Mouse (Mus musculus) embryonic facial prominence, embryonic 11.5 days (tissue): ENCODE data around the gene Dact2. TPM values are rescaled to one million over a fixed set of nuclear protein-coding genes. Genes with fewer than 3 reads are reported as not detected.

Experiments
- ATAC-seq: fragments of 200-750 bp; cut with Nextera tagmentation; replicated peaks from 2 replicates; pipeline ENCODE4 v1.8.0; 2017; ENCODE audit warnings: low read depth; ENCODE audit not compliant: insufficient number of reproducible peaks, low FRiP score, low TSS enrichment
- DNase-seq: peaks from one replicate; pipeline ENCODE4 v3.0.0-alpha.2; 2015; ENCODE audit warnings: low spot score
- H3K27ac ChIP-seq: fragments of 300-500 bp; sonication (generic); replicated peaks from 2 replicates; pipeline ENCODE4 v1.5.1; 2014; ENCODE audit warnings: mild to moderate bottlenecking, low read depth, low read length, control low read depth
- H3K27me3 ChIP-seq: fragments of 300-500 bp; sonication (generic); 2 replicates; pipeline ENCODE4 v1.6.1; 2014; ENCODE audit warnings: mild to moderate bottlenecking, low read length, moderate library complexity, mixed read lengths; ENCODE audit not compliant: control insufficient read depth, insufficient read depth
- H3K36me3 ChIP-seq: fragments of 300-500 bp; sonication (generic); replicated peaks from 2 replicates; pipeline ENCODE4 v1.6.1; 2014; ENCODE audit warnings: low read depth, mild to moderate bottlenecking, low read length, moderate library complexity, mixed read lengths; ENCODE audit not compliant: control insufficient read depth, insufficient read depth
- H3K4me1 ChIP-seq: fragments of 300-500 bp; sonication (generic); 2 replicates; pipeline ENCODE4 v1.6.1; 2014; ENCODE audit warnings: low read length, mixed read lengths; ENCODE audit not compliant: control insufficient read depth, insufficient read depth
- H3K4me2 ChIP-seq: fragments of 300-500 bp; sonication (generic); 2 replicates; pipeline ENCODE4 v1.6.1; 2014; ENCODE audit warnings: low read depth, mild to moderate bottlenecking, control low read depth, low read length, moderate library complexity
- H3K4me3 ChIP-seq: fragments of 300-500 bp; sonication (generic); 2 replicates; pipeline ENCODE4 v1.5.1; 2014; ENCODE audit warnings: low read depth, low read length, control low read depth
- H3K9ac ChIP-seq: fragments of 300-500 bp; sonication (generic); replicated peaks from 2 replicates; pipeline ENCODE4 v1.6.1; 2014; ENCODE audit warnings: mild to moderate bottlenecking, control low read depth, low read length
- H3K9me3 ChIP-seq: fragments of 300-500 bp; sonication (generic); replicated peaks from 2 replicates; pipeline ENCODE4 v1.6.1; 2016; ENCODE audit warnings: mild to moderate bottlenecking, low read length, inconsistent platforms, mixed read lengths; ENCODE audit not compliant: control insufficient read depth
- WGBS: fragments of 180-500 bp; shearing (Covaris S2); extraction: QIAGEN DNeasy Blood & Tissue Kit; methylation state at CpG from one replicate; pipeline ENCODE4 v1.1.7; 2014; 5-methylcytosine and 5-hydroxymethylcytosine counted together
- polyA plus RNA-seq: library from polyadenylated mRNA; unstranded; fragments of >200 nt; fragmentation: Nextera tagmentation; extraction: Ambion mirVana; gene quantifications from 2 replicates; pipeline ENCODE4 v1.2.1, GENCODE M21; 2014

Dact2 gene
- polyA plus RNA-seq, 1 experiment from 2014 or later = 1.1 TPM

DNA sequence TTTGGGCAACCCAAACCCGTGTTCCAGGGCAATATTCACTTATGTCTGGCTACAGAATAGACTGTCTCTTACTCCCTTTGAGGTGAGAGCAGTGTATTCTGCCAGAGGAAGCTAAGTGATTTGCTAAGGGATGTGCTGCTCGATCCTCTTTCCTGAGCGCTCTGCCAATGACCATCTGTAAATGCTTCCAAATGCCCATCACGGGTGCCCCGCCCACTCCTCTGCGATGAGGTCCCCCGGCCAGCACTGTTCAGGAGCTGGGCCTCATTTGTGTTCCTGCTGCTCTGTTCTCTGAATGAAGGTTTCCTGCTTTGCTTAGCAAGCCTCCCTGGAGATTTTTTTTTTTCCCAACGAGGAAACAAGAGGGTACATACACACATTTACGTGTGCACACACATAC lies 11.2 kb downstream of the Dact2 start:
- DNase-seq = peak; percentile 58
- 48% methylated on average over 9 of the region's 9 CpGs for WGBS
- no peak overlapping the region for H3K4me2 ChIP-seq
- no peaks in the 10 kb centered on the region for H3K4me1 ChIP-seq
- no peaks in the 10 kb centered on the region for H3K9me3 ChIP-seq
- no peak overlapping the region for H3K27ac ChIP-seq
- no peak overlapping the region for H3K9ac ChIP-seq
- ATAC-seq = 0 out of 2 replicates have a peak, but pooled peaks have one; percentile 24
- no peaks in the 10 kb centered on the region for H3K27me3 ChIP-seq
- H3K4me3 ChIP-seq = no peak overlapping the region
- no peaks in the 10 kb centered on the region for H3K36me3 ChIP-seq

DNA sequence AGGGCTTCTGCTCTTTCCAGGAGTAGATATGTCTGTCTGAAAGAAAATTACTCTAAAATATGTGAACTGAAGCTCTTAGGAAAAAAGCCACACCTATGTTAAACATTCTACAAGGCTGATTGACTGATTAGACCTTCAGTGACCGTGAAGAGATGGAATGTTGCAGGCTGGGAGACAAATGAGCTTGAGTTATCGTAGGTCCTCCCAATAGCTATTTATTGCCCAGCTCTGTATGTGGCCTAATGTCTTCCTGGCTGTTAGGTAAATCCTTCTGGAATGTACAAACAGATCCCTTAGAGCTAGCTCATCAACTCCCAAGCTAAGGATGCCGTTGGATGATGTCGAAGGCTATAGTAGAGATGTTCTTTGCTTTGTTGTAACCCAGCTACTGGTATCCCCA lies 11.7 kb downstream of the Dact2 start:
- Histone ChIP-seq H3K4me2 (no peak overlapping the region), H3K4me3 (no peak overlapping the region), H3K9ac (no peak overlapping the region), H3K4me1 (no peaks in the 10 kb centered on the region), H3K36me3 (no peaks in the 10 kb centered on the region), H3K27me3 (no peaks in the 10 kb centered on the region), H3K9me3 (no peaks in the 10 kb centered on the region), H3K27ac (no peak overlapping the region)
- no peak for ATAC-seq
- 66% methylated on average over 4 of the region's 4 CpGs for WGBS
- DNase-seq = no peak

DNA sequence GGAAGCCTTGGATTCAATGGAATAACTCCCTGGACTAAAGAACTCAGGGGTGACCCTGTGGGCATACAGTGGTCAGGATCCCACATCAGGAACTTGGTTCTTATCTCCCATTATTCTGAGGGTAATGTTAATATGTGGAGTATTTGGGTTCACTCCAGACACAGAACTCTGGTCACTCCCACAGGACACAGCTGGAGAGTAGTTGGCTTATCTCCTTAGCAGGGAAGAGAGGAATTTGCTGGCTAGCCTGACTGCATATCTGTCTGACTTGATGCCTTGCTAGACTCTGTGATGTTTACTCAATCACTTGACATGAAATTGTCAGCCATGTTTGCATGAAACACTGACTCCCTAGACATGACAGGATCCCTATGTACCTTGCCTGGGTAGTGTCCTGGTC lies 15.6 kb downstream of the Dact2 start:
- no peaks in the 10 kb centered on the region for H3K4me1 ChIP-seq
- no peak overlapping the region for H3K27ac ChIP-seq
- H3K9ac ChIP-seq = no peak overlapping the region
- no peaks in the 10 kb centered on the region for H3K36me3 ChIP-seq
- DNase-seq = no peak
- H3K4me3 ChIP-seq = no peak overlapping the region
- no peaks in the 10 kb centered on the region for H3K9me3 ChIP-seq
- no peaks in the 10 kb centered on the region for H3K27me3 ChIP-seq
- no peak overlapping the region for H3K4me2 ChIP-seq
- ATAC-seq = no peak

DNA sequence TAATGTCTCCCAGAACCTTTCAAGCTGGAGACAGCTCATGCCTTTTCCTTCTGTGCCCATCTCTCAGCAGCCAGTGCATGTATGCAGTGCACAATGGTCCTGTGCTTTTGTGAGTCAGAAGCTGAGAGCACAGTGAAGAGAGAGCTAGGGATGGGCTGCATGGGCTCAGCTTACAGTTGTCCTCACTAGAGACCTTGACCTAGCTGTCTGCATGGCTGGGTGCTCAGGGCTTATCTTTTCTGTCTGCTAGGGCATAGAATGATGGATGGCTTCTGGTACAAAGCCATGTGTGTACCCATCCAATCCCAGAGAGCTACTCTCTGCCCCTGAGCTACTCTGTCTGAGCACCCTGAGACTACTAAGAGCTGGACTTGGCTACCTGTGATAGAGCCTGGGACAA lies 17.0 kb downstream of the Dact2 start:
- Histone ChIP-seq H3K27ac (no peak overlapping the region), H3K9me3 (no peaks in the 10 kb centered on the region), H3K36me3 (no peaks in the 10 kb centered on the region), H3K4me1 (no peaks in the 10 kb centered on the region), H3K4me2 (no peak overlapping the region), H3K4me3 (no peak overlapping the region), H3K27me3 (no peaks in the 10 kb centered on the region), H3K9ac (no peak overlapping the region)
- ATAC-seq (no peak), DNase-seq (no peak)

DNA sequence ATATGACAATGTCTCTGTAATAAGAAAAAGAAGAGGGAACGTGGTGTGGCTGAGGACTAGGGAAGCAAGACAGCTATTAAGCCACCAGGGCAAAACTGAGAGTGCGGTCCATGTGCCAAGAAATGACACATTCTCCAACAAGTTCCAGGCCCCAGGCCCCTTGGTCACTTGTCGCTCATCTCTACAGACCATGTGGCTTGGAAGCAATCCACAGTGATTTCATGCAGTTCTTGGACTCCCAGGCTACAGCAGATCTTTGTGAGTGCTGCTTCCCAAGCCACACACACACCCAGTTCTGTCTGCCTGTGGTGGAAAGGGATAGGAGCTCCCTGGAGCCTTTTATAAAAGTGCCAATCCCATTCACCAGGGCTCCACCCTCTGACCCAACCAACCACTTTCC lies 17.9 kb downstream of the Dact2 start:
- H3K4me1 ChIP-seq = no peaks in the 10 kb centered on the region
- no peaks in the 10 kb centered on the region for H3K9me3 ChIP-seq
- H3K9ac ChIP-seq = no peak overlapping the region
- ATAC-seq (no peak), DNase-seq (no peak)
- H3K27me3 ChIP-seq = no peaks in the 10 kb centered on the region
- H3K4me2 ChIP-seq = no peak overlapping the region
- H3K27ac ChIP-seq = no peak overlapping the region
- H3K4me3 ChIP-seq = no peak overlapping the region
- 90% methylated on average over 3 of the region's 3 CpGs for WGBS
- no peaks in the 10 kb centered on the region for H3K36me3 ChIP-seq

DNA sequence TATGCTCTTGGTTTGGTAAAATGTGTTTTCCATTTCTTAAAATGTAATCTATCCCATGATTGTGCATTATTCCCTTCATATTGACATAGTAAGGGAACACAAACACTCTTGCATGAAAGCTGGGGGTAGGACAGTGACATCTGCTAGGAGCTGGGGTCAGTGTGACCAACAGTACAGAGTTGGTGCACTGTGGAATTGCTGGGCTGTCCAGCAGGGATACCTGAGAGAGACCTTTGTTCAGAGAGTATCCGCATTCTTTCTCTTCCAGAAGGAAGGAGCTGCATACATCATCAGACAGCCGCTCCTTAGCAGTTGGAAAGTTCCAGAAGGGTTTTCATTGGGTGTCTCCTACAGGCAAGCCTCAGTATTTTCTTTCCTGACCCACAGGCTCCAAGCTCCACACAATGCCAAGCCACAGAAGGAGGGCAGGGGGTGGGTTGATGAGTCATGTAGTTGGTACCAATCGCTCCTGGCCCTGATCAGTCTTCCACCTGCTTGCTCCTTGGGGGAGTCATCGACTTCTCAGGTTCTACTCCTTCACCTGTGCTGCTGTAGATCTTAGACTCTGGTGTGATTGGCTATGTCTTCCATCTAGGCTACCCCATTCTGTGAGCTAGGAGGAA lies 19.8 kb downstream of the Dact2 start:
- H3K9ac ChIP-seq = no peak overlapping the region
- WGBS = 90% methylated on average over 4 of the region's 4 CpGs
- no peak for DNase-seq
- H3K36me3 ChIP-seq = no peaks in the 10 kb centered on the region
- no peak overlapping the region for H3K27ac ChIP-seq
- H3K27me3 ChIP-seq = no peaks in the 10 kb centered on the region
- no peak overlapping the region for H3K4me2 ChIP-seq
- no peak overlapping the region for H3K4me3 ChIP-seq
- H3K4me1 ChIP-seq = no peaks in the 10 kb centered on the region
- ATAC-seq = no peak
- no peaks in the 10 kb centered on the region for H3K9me3 ChIP-seq

DNA sequence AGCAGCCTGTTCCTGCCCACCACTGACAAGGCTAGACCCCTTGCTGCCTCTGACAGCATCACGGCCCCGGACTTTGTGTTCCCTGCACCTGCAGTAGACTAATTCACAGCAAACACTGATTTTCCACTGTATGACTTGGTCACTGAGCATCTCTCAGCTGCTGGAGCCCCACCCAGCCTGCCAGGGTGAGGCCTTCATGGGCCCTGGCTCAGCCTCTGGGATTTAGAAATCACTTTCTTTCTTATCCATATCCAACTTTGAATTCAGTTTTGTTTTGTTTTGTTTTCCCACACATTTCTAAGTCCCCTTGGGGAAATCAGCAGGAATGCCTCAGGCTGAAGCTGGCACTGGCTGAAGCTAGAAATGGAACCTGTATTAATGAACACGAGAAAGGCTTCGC lies 20.4 kb downstream of the Dact2 start:
- Histone ChIP-seq H3K4me1 (no peaks in the 10 kb centered on the region), H3K9me3 (no peaks in the 10 kb centered on the region), H3K4me2 (no peak overlapping the region), H3K36me3 (no peaks in the 10 kb centered on the region), H3K27me3 (no peaks in the 10 kb centered on the region), H3K9ac (no peak overlapping the region), H3K27ac (no peak overlapping the region), H3K4me3 (no peak overlapping the region)
- no peak for DNase-seq
- 74% methylated on average over 4 of the region's 4 CpGs for WGBS
- ATAC-seq = no peak

DNA sequence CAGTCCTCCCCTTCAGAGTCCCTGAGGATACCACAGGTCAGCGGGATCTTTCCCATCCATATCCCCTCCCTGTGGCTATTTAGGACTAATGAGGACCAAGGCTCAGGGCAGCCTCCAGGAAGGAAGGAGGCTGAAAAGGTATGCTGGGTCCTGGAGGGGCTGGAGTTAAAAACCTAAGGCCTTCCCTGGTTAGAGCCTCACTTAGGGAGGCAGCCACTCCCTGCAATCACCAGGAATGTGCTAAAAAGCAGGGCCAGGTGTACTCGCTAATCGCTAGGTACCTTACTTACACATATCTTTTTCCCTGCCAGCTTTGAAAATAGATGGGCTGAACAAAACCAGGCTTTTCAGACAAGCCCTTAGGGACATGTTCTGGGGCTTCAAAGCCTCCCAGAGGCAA lies 21.2 kb downstream of the Dact2 start:
- no peaks in the 10 kb centered on the region for H3K36me3 ChIP-seq
- ATAC-seq (no peak), DNase-seq (no peak)
- WGBS = 63% methylated on average over 3 of the region's 3 CpGs
- no peak overlapping the region for H3K27ac ChIP-seq
- H3K27me3 ChIP-seq = no peaks in the 10 kb centered on the region
- no peak overlapping the region for H3K4me2 ChIP-seq
- no peak overlapping the region for H3K9ac ChIP-seq
- H3K4me1 ChIP-seq = no peaks in the 10 kb centered on the region
- H3K9me3 ChIP-seq = no peaks in the 10 kb centered on the region
- no peak overlapping the region for H3K4me3 ChIP-seq
